Mouse (Mus musculus) c-Kit-positive CD71-positive TER-119-positive erythroid progenitor cells, embryonic 14.5 days (primary cell): ENCODE data around the gene Apopt1.

Source experiments
- DNase-seq: peaks from one replicate; pipeline ENCODE4 v3.0.0-alpha.2; 2013; ENCODE audit warnings: low spot score

Apopt1 gene

GRCm38 (mm10) chr12:111681305-111681704 is 31.8 kb upstream of the Apopt1 start:
- DNase-seq, result no peak

GRCm38 (mm10) chr12:111682003-111682402 is 31.1 kb upstream of the Apopt1 start:
- DNase-seq, result no peak

- no peak for DNase-seq
Measured at GRCm38 (mm10) chr12:111682806-111683205, 30.3 kb upstream of the Apopt1 start.

GRCm38 (mm10) chr12:111686390-111686789 is 26.7 kb upstream of the Apopt1 start:
- no peak for DNase-seq

- no peak for DNase-seq
Measured at GRCm38 (mm10) chr12:111687350-111688068, 25.6 kb upstream of the Apopt1 start.

DNA sequence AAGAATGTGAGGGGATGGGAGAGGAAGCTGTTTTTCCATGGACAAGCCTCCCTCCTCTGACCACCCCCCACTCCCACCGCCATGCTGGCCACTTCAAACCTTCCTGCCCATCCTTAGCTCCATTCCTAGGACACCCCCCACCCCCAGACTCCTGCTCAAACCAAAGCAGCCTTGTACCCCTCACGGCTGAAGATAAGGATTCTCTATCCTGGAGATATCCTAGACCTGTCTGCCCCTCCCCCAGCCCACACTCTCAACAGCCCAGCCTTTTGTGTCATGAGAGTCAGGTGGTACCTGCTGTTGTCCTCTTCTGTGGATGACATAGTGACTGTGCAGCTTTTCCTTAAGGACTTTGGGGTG is 25.0 kb upstream of the Apopt1 start:
- DNase-seq, result no peak

- no peak for DNase-seq
Measured at GRCm38 (mm10) chr12:111689426-111689825, 23.6 kb upstream of the Apopt1 start.

- no peak for DNase-seq
Measured at GRCm38 (mm10) chr12:111691346-111691872, 21.7 kb upstream of the Apopt1 start.

DNA sequence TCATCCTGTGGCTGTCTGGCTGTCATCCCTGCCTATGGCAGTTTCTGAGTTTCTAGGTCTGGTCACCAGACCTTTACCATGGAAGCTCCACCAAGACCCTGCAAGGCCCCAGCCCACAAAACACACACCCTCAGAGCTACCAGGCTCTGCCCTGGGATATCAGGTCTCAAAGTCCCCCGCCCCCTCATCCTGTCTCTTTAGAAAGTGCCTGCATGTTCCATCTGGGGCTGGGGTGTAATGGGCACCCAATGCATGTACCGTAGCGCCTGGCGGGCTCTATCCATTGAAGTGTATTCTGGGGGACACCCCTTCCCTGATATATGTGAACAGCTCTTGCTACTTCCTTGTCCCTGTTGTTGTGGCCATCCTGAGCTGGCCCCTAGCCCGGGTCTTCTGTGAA is 20.2 kb upstream of the Apopt1 start:
- no peak for DNase-seq

- DNase-seq, result no peak
Measured at GRCm38 (mm10) chr12:111693341-111694270, 19.5 kb upstream of the Apopt1 start.

GRCm38 (mm10) chr12:111694271-111694781 is 18.7 kb upstream of the Apopt1 start:
- no peak for DNase-seq

- no peak for DNase-seq
Measured at GRCm38 (mm10) chr12:111694880-111695804, 17.9 kb upstream of the Apopt1 start.

DNA sequence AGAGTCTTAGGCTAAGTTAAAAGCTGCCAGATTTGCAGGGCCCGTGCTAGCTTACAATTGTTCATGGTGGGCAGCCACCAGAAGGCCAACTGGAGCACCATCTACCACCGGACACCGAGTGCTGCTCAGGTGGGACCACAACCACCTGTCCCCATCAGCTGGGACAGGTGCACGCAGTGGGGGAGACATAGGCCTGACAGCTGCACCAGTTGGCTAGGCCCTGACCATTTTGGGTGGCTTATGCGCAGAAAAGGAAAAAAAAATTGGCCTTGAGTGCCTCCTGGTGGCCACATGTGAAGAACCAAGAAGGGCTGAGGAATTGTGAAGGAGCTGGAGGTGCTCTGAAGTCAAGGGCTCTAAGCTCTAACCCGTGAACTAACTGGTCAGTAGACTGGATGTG is 16.8 kb upstream of the Apopt1 start:
- DNase-seq, result peak; percentile 56

DNA sequence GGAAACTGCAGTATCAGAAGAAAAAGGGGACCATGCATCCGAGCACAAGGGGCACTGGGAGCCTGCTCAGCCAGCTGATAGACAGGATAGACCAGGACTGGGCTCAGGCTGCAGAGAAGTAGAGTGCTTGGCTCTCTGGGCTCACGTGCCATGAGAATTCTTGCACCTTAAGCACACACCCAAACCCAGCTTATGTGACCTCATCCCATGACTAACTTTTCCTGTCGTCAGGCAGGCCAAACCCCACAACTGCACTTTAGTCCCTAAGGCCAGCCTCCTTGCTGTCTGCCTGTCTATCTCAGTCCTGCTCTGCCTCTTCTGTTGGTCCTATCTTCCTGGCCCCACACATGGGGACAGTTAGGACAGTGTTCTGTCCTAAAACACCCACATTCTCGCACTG is 15.4 kb upstream of the Apopt1 start:
- DNase-seq, result no peak

DNA sequence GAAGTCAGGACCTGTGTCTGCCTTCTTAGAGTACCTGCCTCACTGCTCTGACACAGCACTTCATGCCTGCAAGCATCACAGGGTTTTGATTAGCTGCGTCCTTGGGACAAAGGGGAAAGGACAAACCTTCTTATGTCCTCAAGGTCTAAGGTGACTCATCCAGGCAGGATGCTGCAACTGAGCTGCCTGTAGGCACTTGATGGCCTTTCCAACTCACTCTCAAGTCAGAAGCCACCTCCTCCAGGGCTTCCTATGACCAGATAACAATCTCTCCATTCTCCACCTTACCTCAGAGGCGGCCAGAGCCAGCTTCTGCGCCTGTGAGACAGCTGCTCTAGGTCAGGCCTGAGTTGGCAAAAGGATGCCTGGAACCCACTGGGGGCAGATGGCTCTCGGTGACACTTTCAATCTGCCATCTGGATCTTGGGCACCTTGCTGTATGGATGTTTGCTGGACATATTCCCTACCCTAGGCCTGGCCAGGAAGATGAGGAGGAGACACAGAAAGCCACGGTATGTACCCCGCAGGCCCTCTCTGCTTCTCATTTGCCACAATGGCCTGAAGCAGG is 14.6 kb upstream of the Apopt1 start:
- no peak for DNase-seq

- DNase-seq, result no peak
Measured at GRCm38 (mm10) chr12:111699542-111699941, 13.5 kb upstream of the Apopt1 start.

- DNase-seq, result no peak
Measured at GRCm38 (mm10) chr12:111700920-111701458, 12.1 kb upstream of the Apopt1 start.

DNA sequence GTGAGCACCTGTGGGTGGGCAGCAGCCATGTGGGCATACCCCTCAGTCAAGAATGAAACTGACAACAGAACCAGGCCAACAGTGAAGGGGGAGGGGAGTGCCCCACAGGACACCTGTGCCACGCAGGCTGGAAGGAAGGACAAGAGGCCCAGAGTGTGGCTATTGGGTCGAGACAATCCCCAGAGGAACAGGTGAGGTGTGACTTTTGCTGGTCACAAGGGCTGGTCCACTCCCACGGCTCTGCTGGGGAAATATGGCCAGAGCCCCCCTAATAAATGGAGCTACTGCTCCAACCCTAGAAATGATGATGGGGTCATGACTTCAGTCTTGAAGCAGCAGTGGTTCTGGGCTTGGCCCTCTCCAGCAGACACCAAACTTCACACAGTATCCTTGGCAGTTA is 9.8 kb upstream of the Apopt1 start:
- DNase-seq, result no peak

DNA sequence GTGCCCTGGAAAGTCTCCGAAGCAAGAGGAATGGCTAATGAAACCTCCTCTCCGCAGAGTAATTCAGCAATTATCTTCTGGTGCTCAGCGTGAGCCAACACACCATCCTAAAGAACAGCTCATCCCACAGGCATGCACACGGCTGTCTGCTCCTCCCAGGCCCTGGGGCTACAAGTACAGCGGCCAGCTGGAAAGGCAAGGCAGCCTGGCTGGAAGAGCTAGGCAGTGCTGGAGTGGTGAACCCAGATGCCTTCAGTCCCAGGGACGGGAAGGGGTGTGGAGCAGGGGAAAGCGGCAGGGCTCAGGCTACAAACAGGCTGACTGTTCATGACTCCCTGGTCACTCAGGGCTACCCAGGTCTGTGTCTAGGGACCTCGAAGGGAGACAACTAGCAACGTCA is 8.5 kb upstream of the Apopt1 start:
- DNase-seq, result no peak

GRCm38 (mm10) chr12:111705186-111705973 is 7.7 kb upstream of the Apopt1 start:
- DNase-seq, result no peak
